Mouse (Mus musculus) CH12.LX (cell line): ENCODE measurements around the gene Birc7.

Experiments
- CHD2 ChIP-seq: IDR thresholded peaks from 2 replicates; pipeline ENCODE4 v1.6.1; 2011; ENCODE audit warnings: low read length, improper control_type of control experiment
- CTCF ChIP-seq, 2 experiments: IDR thresholded peaks in 1 of 2; conservative IDR thresholded peaks in 1 of 2; 2 replicates each; pipeline ENCODE4 v1.5.1; 2011 to 2012; ENCODE audit warnings: low read depth in 2 of 2, low read length in 2 of 2, improper control_type of control experiment in 1 of 2, inconsistent platforms in 1 of 2, mild to moderate bottlenecking in 1 of 2, moderate library complexity in 1 of 2
- EP300 ChIP-seq: IDR thresholded peaks from 2 replicates; pipeline ENCODE4 v1.6.1; 2011; ENCODE audit warnings: low read length, improper control_type of control experiment
- KAT2A ChIP-seq: IDR thresholded peaks from 2 replicates; pipeline ENCODE4 v1.6.1; 2012; ENCODE audit warnings: low read length, improper control_type of control experiment, inconsistent platforms; ENCODE audit not compliant: insufficient replicate concordance
- MAFK ChIP-seq: IDR thresholded peaks from 2 replicates; pipeline ENCODE4 v1.6.1; 2011; ENCODE audit warnings: low read length, improper control_type of control experiment; ENCODE audit not compliant: insufficient replicate concordance
- RCOR1 ChIP-seq: conservative IDR thresholded peaks from 2 replicates; pipeline ENCODE4 v1.6.1; 2012; ENCODE audit warnings: low read depth, mild to moderate bottlenecking, inconsistent platforms, low read length, improper control_type of control experiment

- TF ChIP-seq CTCF (conservative IDR thresholded peaks at IDR 0.05 in 1 of 2, IDR thresholded peaks at IDR 0.05 in 1 of 2; ENCODE audit: low read depth in 2 of 2, low read length in 2 of 2): no peak
- no peak for TF ChIP-seq KAT2A
- TF ChIP-seq EP300: no peak
- no peak for TF ChIP-seq CHD2
- no peak for TF ChIP-seq RCOR1
- no peak for TF ChIP-seq MAFK
These were observed 31.8 kb upstream of the Birc7 start for GRCm38 (mm10) chr2:180896819-180897625.
